Mouse (Mus musculus) bone marrow, adult 2 months (tissue): ENCODE measurements around the gene Mycl.

ENCODE experiments used
- CTCF ChIP-seq: fragments of 200-500 bp; IDR thresholded peaks from 2 replicates; pipeline ENCODE4 v1.5.1; 2011; ENCODE audit warnings: low read length, control low read depth; ENCODE audit not compliant: control insufficient read depth, insufficient read depth
- POLR2A ChIP-seq: fragments of 200-500 bp; IDR thresholded peaks from 2 replicates; pipeline ENCODE4 v1.6.1; 2011; ENCODE audit warnings: low read depth, mild to moderate bottlenecking, control low read depth, low read length, borderline replicate concordance; ENCODE audit not compliant: control insufficient read depth

DNA sequence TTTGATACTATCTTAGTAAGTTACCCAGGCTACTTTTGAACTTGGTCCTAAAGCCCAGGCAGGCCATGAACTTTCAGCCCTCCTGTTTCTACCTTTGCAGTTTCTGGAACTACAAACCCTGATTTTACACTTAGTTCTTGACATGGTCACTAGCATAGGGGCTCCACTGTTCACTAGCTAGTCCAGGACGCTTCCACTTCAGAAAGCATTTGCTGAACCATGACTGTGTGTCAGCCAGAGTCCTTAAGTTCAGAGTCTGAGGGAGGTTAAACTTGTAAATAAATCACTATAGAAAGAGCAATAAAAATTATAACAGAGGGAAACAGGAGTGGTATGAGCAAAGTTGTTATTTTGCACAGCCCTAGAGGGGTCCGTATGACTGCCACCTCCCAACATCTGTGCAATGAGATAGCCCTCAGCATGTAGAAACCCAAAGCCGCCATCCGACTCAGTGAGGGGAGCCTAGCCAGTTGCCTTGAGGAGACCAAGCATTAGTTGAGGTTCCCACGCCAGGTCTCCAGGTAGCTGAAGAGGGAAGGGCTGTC, 20.4 kb upstream of the Mycl start:
- no peak for TF ChIP-seq CTCF
- no peak for TF ChIP-seq POLR2A
